Mouse (Mus musculus) hindlimb bud, embryonic 11.5 days (tissue): ENCODE measurements around the gene Sgsm1.

Experiments used
- DNase-seq: peaks from one replicate; pipeline ENCODE4 v3.0.0-alpha.2; 2012; ENCODE audit warnings: low read depth, low spot score; ENCODE audit errors: extremely low spot score

Gene Sgsm1

GRCm38 (mm10) chr5:113286591-113287520 is 23.7 kb downstream of the Sgsm1 start:
- no peak for DNase-seq

- DNase-seq, result no peak
Measured at GRCm38 (mm10) chr5:113286048-113286447, 24.5 kb downstream of the Sgsm1 start.

- DNase-seq, result no peak
Measured at GRCm38 (mm10) chr5:113285541-113285940, 25.0 kb downstream of the Sgsm1 start.

GRCm38 (mm10) chr5:113283726-113284125 is 26.9 kb downstream of the Sgsm1 start:
- DNase-seq, result no peak

- DNase-seq, result no peak
Measured at GRCm38 (mm10) chr5:113281557-113281956, 29.0 kb downstream of the Sgsm1 start.

GRCm38 (mm10) chr5:113280138-113280856 is 30.3 kb downstream of the Sgsm1 start:
- peak; percentile 63 for DNase-seq

- DNase-seq, result no peak
Measured at GRCm38 (mm10) chr5:113275839-113276238, 34.7 kb downstream of the Sgsm1 start.

- no peak for DNase-seq
Measured at GRCm38 (mm10) chr5:113271207-113271811, 39.3 kb downstream of the Sgsm1 start.

- no peak for DNase-seq
Measured at GRCm38 (mm10) chr5:113270043-113270442, 40.5 kb downstream of the Sgsm1 start.

- no peak for DNase-seq
Measured at GRCm38 (mm10) chr5:113268246-113268645, 42.3 kb downstream of the Sgsm1 start.

- no peak for DNase-seq
Measured at GRCm38 (mm10) chr5:113265637-113266036, 44.9 kb downstream of the Sgsm1 start.

GRCm38 (mm10) chr5:113250806-113251205 is 59.8 kb downstream of the Sgsm1 start:
- no peak for DNase-seq

GRCm38 (mm10) chr5:113249263-113249930 is 61.2 kb downstream of the Sgsm1 start:
- DNase-seq, result no peak

GRCm38 (mm10) chr5:113230196-113230595 is 80.4 kb downstream of the Sgsm1 start:
- DNase-seq, result no peak

- peak; percentile 81 for DNase-seq
Measured at GRCm38 (mm10) chr5:113226632-113227102, 83.9 kb downstream of the Sgsm1 start, which contains the start of gene Tmem211. TSS of gene Tmem211 (plus strand) at chr5:113226909.

GRCm38 (mm10) chr5:113225686-113226435 is 84.7 kb downstream of the Sgsm1 start:
- no peak for DNase-seq

- DNase-seq, result no peak
Measured at GRCm38 (mm10) chr5:113225271-113225670, 85.3 kb downstream of the Sgsm1 start.

GRCm38 (mm10) chr5:113223888-113224287 is 86.7 kb downstream of the Sgsm1 start:
- DNase-seq, result no peak

GRCm38 (mm10) chr5:113221147-113221865 is 89.3 kb downstream of the Sgsm1 start, which contains the start of gene 2900026A02Rik:
TSS of gene 2900026A02Rik (minus strand) at chr5:113221236.
- no peak for DNase-seq
